Mouse (Mus musculus): Measurements from ENCODE around the gene Zfp229. TPM values are rescaled to one million over a fixed set of nuclear protein-coding genes. Genes with fewer than 3 reads are reported as not detected.

Zfp229 gene
- total RNA-seq, 1 experiment: 47.5 TPM

- DNase-seq (ENCODE audit: low read depth, low spot score): no peak
- Histone ChIP-seq H3K4me1 (ENCODE audit: control insufficient read depth in 2 of 2, insufficient read depth in 2 of 2, low read length in 2 of 2, poor library complexity in 1 of 2) (no peaks in the 10 kb centered on the region), H3K4me3 (ENCODE audit: insufficient read depth in 1 of 2, low read depth in 1 of 2, low read length in 2 of 2, poor library complexity in 1 of 2, severe bottlenecking in 1 of 2) (no peak overlapping the region), H3K36me3 (ENCODE audit: control insufficient read depth, insufficient read depth, low read length, poor library complexity, severe bottlenecking) (no peaks in the 10 kb centered on the region), H3K27ac (ENCODE audit: insufficient read depth, low read depth, low read length, poor library complexity, severe bottlenecking) (no peak overlapping the region), H3K9ac (ENCODE audit: insufficient read depth, low read depth, low read length, poor library complexity, severe bottlenecking) (no peak overlapping the region), H3K9me3 (ENCODE audit: control insufficient read depth, insufficient read depth, low read depth, low read length) (no peaks in the 10 kb centered on the region)
- TF ChIP-seq ZC3H11A (IDR thresholded peaks at IDR 0.05; ENCODE audit: borderline replicate concordance, low read depth, low read length) (no peak), ZNF384 (IDR thresholded peaks at IDR 0.05; ENCODE audit: low read depth, low read length) (no peak), MAFK (IDR thresholded peaks at IDR 0.05; ENCODE audit: insufficient read depth, low read depth, low read length) (no peak), CHD2 (IDR thresholded peaks at IDR 0.05; ENCODE audit: low read depth, low read length) (no peak), HCFC1 (IDR thresholded peaks at IDR 0.05; ENCODE audit: borderline replicate concordance, insufficient read depth, low read length) (no peak)
- in situ Hi-C loops (cut with MboI; ENCODE audit: low sequenced_read_pairs in 2 of 2, unreplicated experiment in 2 of 2): no loop called here
Measured at GRCm38 (mm10) chr17:21703414-21703813, 27.2 kb upstream of the Zfp229 start.

GRCm38 (mm10) chr17:21707343-21707996, 23.1 kb upstream of the Zfp229 start, which contains the start of gene Zfp760:
Zfp760 (plus strand) TSS chr17:21707741.
- no peaks in the 10 kb centered on the region for H3K36me3 ChIP-seq (ENCODE audit: control insufficient read depth, insufficient read depth, low read length, poor library complexity, severe bottlenecking)
- peak within 1 kb of the TSS; percentile 83 for H3K9ac ChIP-seq (ENCODE audit: insufficient read depth, low read depth, low read length, poor library complexity, severe bottlenecking)
- no peaks in the 10 kb centered on the region for H3K4me1 ChIP-seq (ENCODE audit: control insufficient read depth in 2 of 2, insufficient read depth in 2 of 2, low read length in 2 of 2, poor library complexity in 1 of 2)
- peak within 1 kb of the TSS; percentile 58 for H3K27ac ChIP-seq (ENCODE audit: insufficient read depth, low read depth, low read length, poor library complexity, severe bottlenecking)
- in situ Hi-C loops (cut with MboI; ENCODE audit: low sequenced_read_pairs in 2 of 2, unreplicated experiment in 2 of 2): no loop called here
- H3K9me3 ChIP-seq (ENCODE audit: control insufficient read depth, insufficient read depth, low read depth, low read length): no peaks in the 10 kb centered on the region
- TF ChIP-seq ZNF384 (IDR thresholded peaks at IDR 0.05; ENCODE audit: low read depth, low read length): no peak
- no peak for TF ChIP-seq MAFK (IDR thresholded peaks at IDR 0.05; ENCODE audit: insufficient read depth, low read depth, low read length)
- no peak for TF ChIP-seq ZC3H11A (IDR thresholded peaks at IDR 0.05; ENCODE audit: borderline replicate concordance, low read depth, low read length)
- TF ChIP-seq HCFC1 (IDR thresholded peaks at IDR 0.05; ENCODE audit: borderline replicate concordance, insufficient read depth, low read length): no peak
- TF ChIP-seq CHD2 (IDR thresholded peaks at IDR 0.05; ENCODE audit: low read depth, low read length): no peak
- peak; percentile 92 for DNase-seq (ENCODE audit: low read depth, low spot score)
- peak within 1 kb of the TSS; percentile 70 to 97 for H3K4me3 ChIP-seq (ENCODE audit: insufficient read depth in 1 of 2, low read depth in 1 of 2, low read length in 2 of 2, poor library complexity in 1 of 2, severe bottlenecking in 1 of 2)

GRCm38 (mm10) chr17:21708401-21708800, 22.2 kb upstream of the Zfp229 start:
- no peak for DNase-seq (ENCODE audit: low read depth, low spot score)
- Histone ChIP-seq H3K27ac (ENCODE audit: insufficient read depth, low read depth, low read length, poor library complexity, severe bottlenecking) (no peak overlapping the region), H3K9me3 (ENCODE audit: control insufficient read depth, insufficient read depth, low read depth, low read length) (no peaks in the 10 kb centered on the region), H3K4me1 (ENCODE audit: control insufficient read depth in 2 of 2, insufficient read depth in 2 of 2, low read length in 2 of 2, poor library complexity in 1 of 2) (no peaks in the 10 kb centered on the region), H3K36me3 (ENCODE audit: control insufficient read depth, insufficient read depth, low read length, poor library complexity, severe bottlenecking) (no peaks in the 10 kb centered on the region), H3K4me3 (ENCODE audit: insufficient read depth in 1 of 2, low read depth in 1 of 2, low read length in 2 of 2, poor library complexity in 1 of 2, severe bottlenecking in 1 of 2) (peak overlapping the region; percentile 23 to 97; a peak in 3 of 4 replicates), H3K9ac (ENCODE audit: insufficient read depth, low read depth, low read length, poor library complexity, severe bottlenecking) (no peak overlapping the region; the same call in 1 of the 2 replicates)
- TF ChIP-seq MAFK (IDR thresholded peaks at IDR 0.05; ENCODE audit: insufficient read depth, low read depth, low read length): no peak
- in situ Hi-C loops (cut with MboI; ENCODE audit: low sequenced_read_pairs in 2 of 2, unreplicated experiment in 2 of 2): no loop called here

- Histone ChIP-seq H3K4me1 (ENCODE audit: control insufficient read depth in 2 of 2, insufficient read depth in 2 of 2, low read length in 2 of 2, poor library complexity in 1 of 2) (peaks cover 0 to 2% of the 10 kb centered on the region in 2 experiments; a peak in 1 of 4 replicates), H3K27ac (ENCODE audit: insufficient read depth, low read depth, low read length, poor library complexity, severe bottlenecking) (no peak overlapping the region)
- no peak for DNase-seq (ENCODE audit: low read depth, low spot score)
Measured at GRCm38 (mm10) chr17:21733049-21733448, 2.5 kb downstream of the Zfp229 start.

GRCm38 (mm10) chr17:21733529-21734031, 3.0 kb downstream of the Zfp229 start:
- Histone ChIP-seq H3K9me3 (ENCODE audit: control insufficient read depth, insufficient read depth, low read depth, low read length) (no peaks in the 10 kb centered on the region), H3K27ac (ENCODE audit: insufficient read depth, low read depth, low read length, poor library complexity, severe bottlenecking) (peak overlapping the region; percentile 50; the same call in 1 of the 2 replicates), H3K4me1 (ENCODE audit: control insufficient read depth in 2 of 2, insufficient read depth in 2 of 2, low read length in 2 of 2, poor library complexity in 1 of 2) (peaks cover 0 to 2% of the 10 kb centered on the region in 2 experiments; a peak in 1 of 4 replicates), H3K9ac (ENCODE audit: insufficient read depth, low read depth, low read length, poor library complexity, severe bottlenecking) (peak overlapping the region; percentile 91), H3K36me3 (ENCODE audit: control insufficient read depth, insufficient read depth, low read length, poor library complexity, severe bottlenecking) (peaks cover 2% of the 10 kb centered on the region), H3K4me3 (ENCODE audit: insufficient read depth in 1 of 2, low read depth in 1 of 2, low read length in 2 of 2, poor library complexity in 1 of 2, severe bottlenecking in 1 of 2) (peak overlapping the region; percentile 77 to 98)
- in situ Hi-C loops (cut with MboI; ENCODE audit: low sequenced_read_pairs in 2 of 2, unreplicated experiment in 2 of 2): no loop called here
- peak; percentile 87 for DNase-seq (ENCODE audit: low read depth, low spot score)
- peak; percentile 47; the same call in 1 of the 2 replicates for TF ChIP-seq HCFC1 (IDR thresholded peaks at IDR 0.05; ENCODE audit: borderline replicate concordance, insufficient read depth, low read length)
- TF ChIP-seq ZC3H11A (IDR thresholded peaks at IDR 0.05; ENCODE audit: borderline replicate concordance, low read depth, low read length): no peak

More at GRCm38 (mm10) chr17:21733049-21733448, 2.5 kb downstream of the Zfp229 start:
- TF ChIP-seq ZNF384 (IDR thresholded peaks at IDR 0.05; ENCODE audit: low read depth, low read length): no peak
- peaks cover 2% of the 10 kb centered on the region for H3K36me3 ChIP-seq (ENCODE audit: control insufficient read depth, insufficient read depth, low read length, poor library complexity, severe bottlenecking)
- H3K9me3 ChIP-seq (ENCODE audit: control insufficient read depth, insufficient read depth, low read depth, low read length): no peaks in the 10 kb centered on the region
- in situ Hi-C loops (cut with MboI; ENCODE audit: low sequenced_read_pairs in 2 of 2, unreplicated experiment in 2 of 2): no loop called here
- no peak overlapping the region for H3K9ac ChIP-seq (ENCODE audit: insufficient read depth, low read depth, low read length, poor library complexity, severe bottlenecking)
- H3K4me3 ChIP-seq (ENCODE audit: insufficient read depth in 1 of 2, low read depth in 1 of 2, low read length in 2 of 2, poor library complexity in 1 of 2, severe bottlenecking in 1 of 2): peak overlapping the region; percentile 77 to 98; a peak in 3 of 4 replicates
